Mouse (Mus musculus) CH12.LX (cell line): ENCODE measurements around the gene Galnt18. TPM values are rescaled to one million over a fixed set of nuclear protein-coding genes. Genes with fewer than 3 reads are reported as not detected.

Source experiments
- DNase-seq: peaks from one replicate; pipeline ENCODE4 v3.0.0-alpha.2; 2013; ENCODE audit errors: extremely low read depth
- H3K27ac ChIP-seq: 2 replicates; pipeline ENCODE4 v1.5.1; 2012; ENCODE audit warnings: low read depth, mild to moderate bottlenecking, control low read depth, moderate library complexity; ENCODE audit not compliant: insufficient read depth
- H3K27me3 ChIP-seq: replicated peaks from 2 replicates; pipeline ENCODE3; 2012; ENCODE audit warnings: inconsistent platforms
- H3K36me3 ChIP-seq, 2 experiments: replicated peaks in 1 of 2; 2 replicates each; pipeline versions ENCODE3 to v1.6.1; 2012; ENCODE audit warnings: inconsistent platforms in 1 of 2, low read length in 1 of 2, mild to moderate bottlenecking in 1 of 2, mixed read lengths in 1 of 2, moderate library complexity in 1 of 2; ENCODE audit not compliant: control insufficient read depth in 1 of 2, insufficient read depth in 1 of 2
- H3K4me1 ChIP-seq, 2 experiments: 2 replicates each; pipeline ENCODE4 v1.6.1; 2012; ENCODE audit warnings: inconsistent platforms in 1 of 2, moderate library complexity in 1 of 2; ENCODE audit not compliant: insufficient read depth in 2 of 2, control insufficient read depth in 1 of 2
- H3K4me2 ChIP-seq: 2 replicates; pipeline ENCODE4 v1.6.1; 2012; ENCODE audit warnings: low read depth, mild to moderate bottlenecking, control low read depth; ENCODE audit not compliant: poor library complexity, insufficient read depth, severe bottlenecking
- H3K4me3 ChIP-seq, 3 experiments: fragments of 150-350 bp in 1 of 3; sonication (generic) in 1 of 3; replicated peaks in 1 of 3; 2 replicates each; pipeline versions ENCODE3 to v1.5.1; 2011 to 2012; ENCODE audit warnings: low read depth in 2 of 3, low read length in 2 of 3, mild to moderate bottlenecking in 2 of 3, moderate library complexity in 2 of 3, control low read depth in 1 of 3, improper control_type of control experiment in 1 of 3, inconsistent platforms in 1 of 3, mixed read lengths in 1 of 3; ENCODE audit not compliant: poor library complexity in 1 of 3
- H3K79me2 ChIP-seq: replicated peaks from 2 replicates; pipeline ENCODE4 v1.6.1; 2012; ENCODE audit warnings: mild to moderate bottlenecking, moderate library complexity; ENCODE audit not compliant: control insufficient read depth, poor library complexity, insufficient read depth, severe bottlenecking; ENCODE audit errors: extremely low read depth
- H3K9ac ChIP-seq: 2 replicates; pipeline ENCODE4 v1.6.1; 2012; ENCODE audit warnings: low read depth, mild to moderate bottlenecking, control low read depth, moderate library complexity; ENCODE audit not compliant: insufficient read depth
- H3K9me3 ChIP-seq: replicated peaks from 2 replicates; pipeline ENCODE3; 2012; ENCODE audit warnings: low read length, inconsistent platforms, mixed read lengths
- CHD1 ChIP-seq: IDR thresholded peaks from 2 replicates; pipeline ENCODE4 v1.6.1; 2012; ENCODE audit warnings: low read depth, low read length, improper control_type of control experiment, inconsistent platforms
- EP300 ChIP-seq: IDR thresholded peaks from 2 replicates; pipeline ENCODE4 v1.6.1; 2011; ENCODE audit warnings: low read length, improper control_type of control experiment
- ETS1 ChIP-seq: conservative IDR thresholded peaks from 2 replicates; pipeline ENCODE4 v1.6.1; 2012; ENCODE audit warnings: low read depth, mild to moderate bottlenecking, inconsistent platforms, low read length, improper control_type of control experiment, moderate library complexity
- HCFC1 ChIP-seq: IDR thresholded peaks from 2 replicates; pipeline ENCODE4 v1.6.1; 2012; ENCODE audit warnings: low read depth, mild to moderate bottlenecking, inconsistent platforms, low read length, improper control_type of control experiment
- JUND ChIP-seq: conservative IDR thresholded peaks from 2 replicates; pipeline ENCODE4 v1.6.1; 2011; ENCODE audit warnings: low read depth, low read length, improper control_type of control experiment
- KAT2A ChIP-seq: IDR thresholded peaks from 2 replicates; pipeline ENCODE4 v1.6.1; 2012; ENCODE audit warnings: low read length, improper control_type of control experiment, inconsistent platforms; ENCODE audit not compliant: insufficient replicate concordance
- MAZ ChIP-seq: IDR thresholded peaks from 2 replicates; pipeline ENCODE4 v1.6.1; 2012; ENCODE audit warnings: low read depth, mild to moderate bottlenecking, inconsistent platforms, low read length, improper control_type of control experiment, moderate library complexity
- MEF2A ChIP-seq: IDR thresholded peaks from 2 replicates; pipeline ENCODE4 v1.6.1; 2014; ENCODE audit warnings: low read depth, mild to moderate bottlenecking, inconsistent platforms, low read length, improper control_type of control experiment, borderline replicate concordance
- MXI1 ChIP-seq: IDR thresholded peaks from 2 replicates; pipeline ENCODE4 v1.6.1; 2011; ENCODE audit warnings: mild to moderate bottlenecking, low read depth, low read length, improper control_type of control experiment
- NELFE ChIP-seq: IDR thresholded peaks from 2 replicates; pipeline ENCODE4 v1.6.1; 2011; ENCODE audit warnings: low read depth, low read length, improper control_type of control experiment
- NRF1 ChIP-seq: IDR thresholded peaks from 2 replicates; pipeline ENCODE4 v1.6.1; 2014; ENCODE audit warnings: low read depth, mild to moderate bottlenecking, inconsistent platforms, low read length, improper control_type of control experiment, moderate library complexity
- POLR2A ChIP-seq: IDR thresholded peaks from 2 replicates; pipeline ENCODE4 v1.6.1; 2011; ENCODE audit warnings: low read depth, mild to moderate bottlenecking, improper control_type of control experiment, low read length
- POLR2AphosphoS2 ChIP-seq: IDR thresholded peaks from 2 replicates; pipeline ENCODE4 v1.6.1; 2011; ENCODE audit warnings: low read depth, low read length, improper control_type of control experiment
- RCOR1 ChIP-seq: conservative IDR thresholded peaks from 2 replicates; pipeline ENCODE4 v1.6.1; 2012; ENCODE audit warnings: low read depth, mild to moderate bottlenecking, inconsistent platforms, low read length, improper control_type of control experiment
- TCF12 ChIP-seq: IDR thresholded peaks from 2 replicates; pipeline ENCODE4 v1.6.1; 2014; ENCODE audit warnings: low read depth, mild to moderate bottlenecking, inconsistent platforms, low read length, improper control_type of control experiment
- ZKSCAN1 ChIP-seq: IDR thresholded peaks from 2 replicates; pipeline ENCODE4 v1.6.1; 2012; ENCODE audit warnings: low read depth, inconsistent platforms, low read length, improper control_type of control experiment, borderline replicate concordance
- ZMIZ1 ChIP-seq: IDR thresholded peaks from 2 replicates; pipeline ENCODE4 v1.6.1; 2012; ENCODE audit warnings: low read depth, mild to moderate bottlenecking, inconsistent platforms, low read length, improper control_type of control experiment
- ZNF384 ChIP-seq: IDR thresholded peaks from 2 replicates; pipeline ENCODE4 v1.6.1; 2012; ENCODE audit warnings: low read depth, low read length, improper control_type of control experiment, inconsistent platforms
- dilution Hi-C: fragments of 300-500 bp; cut with MboI; formaldehyde crosslinking; loops from 2 replicates; pipeline ENCODE4 v1.14.3; 2020; ENCODE audit warnings: low sequenced_read_pairs; ENCODE audit not compliant: extremely low pct_unique_long_range_greater_than_20kb, extremely low pct_ligation_motif_present
- in situ Hi-C: fragments of 300-500 bp; cut with MboI; formaldehyde crosslinking; loops from 3 replicates; pipeline ENCODE4 v1.14.3; 2019; ENCODE audit warnings: low sequenced_read_pairs, low pct_ligation_motif_present, low pct_unique_long_range_greater_than_20kb, mixed read lengths
- polyA plus RNA-seq: library from polyadenylated mRNA; unstranded; fragments of >175 nt; gene quantifications from 2 replicates; pipeline ENCODE4 v1.2.1, GENCODE M21; 2012; ENCODE audit warnings: low read depth; ENCODE audit not compliant: insufficient read length
- total RNA-seq, 2 experiments: library from RNA; depleted of rRNA; stranded (reverse); fragments of 300-350 nt in 1 of 2; fragments of >200 nt in 1 of 2; gene quantifications; 2 replicates each; pipeline ENCODE4 v1.2.3; 2012 to 2014

Gene Galnt18
- total and polyA plus RNA-seq, 3 experiments = 0.04 TPM; not detected in 2

DNA sequence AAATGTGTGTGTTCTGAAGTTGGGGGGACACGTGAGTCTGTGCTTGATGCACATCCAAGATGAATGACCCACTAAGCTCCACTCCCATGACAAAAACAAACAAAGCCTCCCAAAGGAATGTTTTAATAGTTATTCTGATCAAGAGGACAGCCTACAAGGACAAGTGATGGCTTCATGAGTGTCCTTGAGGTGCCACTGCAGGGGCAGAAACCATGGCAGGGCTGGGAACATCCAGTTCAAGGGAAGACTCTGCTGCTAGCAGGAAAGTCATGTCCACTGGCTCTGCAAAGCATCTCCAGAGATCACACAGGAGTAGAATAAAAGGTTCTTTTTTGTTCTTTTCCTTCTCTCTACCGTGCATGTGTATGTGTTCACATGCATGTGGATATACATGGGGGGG, 140.9 kb downstream of the Galnt18 start:
- Histone ChIP-seq H3K27ac (no peak overlapping the region), H3K79me2 (no peaks in the 10 kb centered on the region), H3K4me3 (no peak overlapping the region), H3K4me1 (no peaks in the 10 kb centered on the region), H3K9me3 (peaks cover 4% of the 10 kb centered on the region), H3K4me2 (no peak overlapping the region), H3K36me3 (no peaks in the 10 kb centered on the region), H3K9ac (no peak overlapping the region), H3K27me3 (peaks cover 67% of the 10 kb centered on the region)
- DNase-seq = no peak
- dilution Hi-C loops = no loop called here
- in situ Hi-C loops = no loop called here
- TF ChIP-seq POLR2AphosphoS2 = no peak
- TF ChIP-seq HCFC1 = no peak
- no peak for TF ChIP-seq RCOR1

- no peaks in the 10 kb centered on the region for H3K36me3 ChIP-seq
- H3K27ac ChIP-seq = no peak overlapping the region
- no peak overlapping the region for H3K4me3 ChIP-seq
- no peak for TF ChIP-seq ETS1
- no peak for TF ChIP-seq TCF12
- TF ChIP-seq MXI1 = no peak
- no peak for TF ChIP-seq NRF1
- TF ChIP-seq, all 38 proteins: peak for 0
- Histone ChIP-seq H3K4me2 (no peak overlapping the region), H3K9me3 (peaks cover 4% of the 10 kb centered on the region), H3K4me1 (no peaks in the 10 kb centered on the region), H3K79me2 (no peaks in the 10 kb centered on the region), H3K9ac (no peak overlapping the region), H3K27me3 (peaks cover 67% of the 10 kb centered on the region)
- in situ Hi-C loops (no loop called here), dilution Hi-C loops (no loop called here)
- no peak for DNase-seq
These were observed 141.3 kb downstream of the Galnt18 start for GRCm38 (mm10) chr7:111638465-111638864.

- Histone ChIP-seq H3K4me1 (no peaks in the 10 kb centered on the region), H3K27me3 (peaks cover 70% of the 10 kb centered on the region), H3K9ac (no peak overlapping the region), H3K36me3 (no peaks in the 10 kb centered on the region), H3K4me2 (no peak overlapping the region)
- in situ Hi-C loops = no loop called here
- DNase-seq = no peak
- TF ChIP-seq JUND (no peak), POLR2A (no peak), NRF1 (no peak), MAZ (no peak), KAT2A (no peak), CHD1 (no peak), MEF2A (no peak), EP300 (no peak), ZKSCAN1 (no peak), NELFE (no peak), TCF12 (no peak), HCFC1 (no peak), ZNF384 (no peak), ZMIZ1 (no peak)
- TF ChIP-seq, all 38 proteins: peak for 0
- Histone ChIP-seq H3K79me2 (no peaks in the 10 kb centered on the region), H3K9me3 (peaks cover 4% of the 10 kb centered on the region), H3K27ac (no peak overlapping the region), H3K4me3 (no peak overlapping the region)
- dilution Hi-C loops = no loop called here
These were observed 141.8 kb downstream of the Galnt18 start for GRCm38 (mm10) chr7:111637866-111638448.
